Mouse (Mus musculus) cerebellum, adult 2 months (tissue): ENCODE results near the gene 2510039O18Rik.

Source experiments
- CTCF ChIP-seq: fragments of 200-500 bp; IDR thresholded peaks from 2 replicates; pipeline ENCODE4 v1.5.1; 2011; ENCODE audit warnings: low read depth, mild to moderate bottlenecking, control low read depth, low read length, moderate library complexity, borderline replicate concordance; ENCODE audit not compliant: insufficient read depth
- POLR2A ChIP-seq: fragments of 200-500 bp; IDR thresholded peaks from 2 replicates; pipeline ENCODE4 v1.6.1; 2011; ENCODE audit warnings: low read length, control low read depth, borderline replicate concordance; ENCODE audit not compliant: insufficient read depth

GRCm38 (mm10) chr4:147947511-147947910 lies 6.8 kb downstream of the 2510039O18Rik start:
- no peak for TF ChIP-seq CTCF
- TF ChIP-seq POLR2A, result no peak
